ENCODE assay signal across 11 mouse cellular contexts in genomic region chr9:37244600-37244999, GRCm38 (mm10).
"Had no signal": no experiment of that assay in that cellular context is flagged by ENCODE, and none has a peak within 500 bp of the region (broad histone marks: within the 10 kb centered on the region; RNA-seq: fewer than 3 reads in every experiment).

No protein-coding gene starts in this region.

- H3K4me2 ChIP-seq: kidney, embryonic 15.5 days; limb, embryonic 13.5 days; neural tube, embryonic 12.5 days; stomach, embryonic 15.5 days had no signal

- H3K4me1 ChIP-seq: neural tube, embryonic 12.5 days had no signal

- DNase-seq: kidney, postnatal 14 days; left cerebral cortex, postnatal 4 days; lung, adult 18-20 months; midbrain, embryonic 14.5 days; retina, postnatal 1 day had no signal

- H3K4me3 ChIP-seq: kidney, embryonic 15.5 days; limb, embryonic 13.5 days; myocyte; neural tube, embryonic 12.5 days; stomach, embryonic 15.5 days had no signal

- H3K36me3 ChIP-seq: kidney, embryonic 15.5 days; limb, embryonic 13.5 days; neural tube, embryonic 12.5 days; stomach, embryonic 15.5 days had no signal

- H3K9ac ChIP-seq: kidney, embryonic 15.5 days; limb, embryonic 13.5 days; liver, embryonic 14.5 days; neural tube, embryonic 12.5 days; stomach, embryonic 15.5 days had no signal

- H3K27me3 ChIP-seq: kidney, embryonic 15.5 days; limb, embryonic 13.5 days; neural tube, embryonic 12.5 days; stomach, embryonic 15.5 days had no signal

- H3K27ac ChIP-seq: kidney, embryonic 15.5 days; limb, embryonic 13.5 days; liver, embryonic 14.5 days; neural tube, embryonic 12.5 days; stomach, embryonic 15.5 days had no signal

- H3K9me3 ChIP-seq: kidney, embryonic 15.5 days; limb, embryonic 13.5 days; neural tube, embryonic 12.5 days; stomach, embryonic 15.5 days had no signal
